Mouse (Mus musculus) testis, adult 2 months (tissue): ENCODE data around the gene Copg2.

Experiments used
- CTCF ChIP-seq: fragments of 200-500 bp; IDR thresholded peaks from 2 replicates; pipeline ENCODE4 v1.5.1; 2012; ENCODE audit warnings: low read depth, mild to moderate bottlenecking, inconsistent platforms, low read length, moderate library complexity; ENCODE audit not compliant: control insufficient read depth, insufficient read depth, insufficient replicate concordance
- POLR2A ChIP-seq: fragments of 200-500 bp; IDR thresholded peaks from 2 replicates; pipeline ENCODE4 v1.6.1; 2012; ENCODE audit warnings: low read depth, mild to moderate bottlenecking, inconsistent platforms, low read length, moderate library complexity; ENCODE audit not compliant: control insufficient read depth

GRCm38 (mm10) chr6:30744846-30745245 is 151.7 kb downstream of the Copg2 start:
- TF ChIP-seq POLR2A (no peak), CTCF (no peak)
